Mouse (Mus musculus): ENCODE data around the gene Polr2a.
A peak's percentile ranks its signal among the peaks of the same experiment; 100 is the strongest.
"Not testable (repeated sequence)": the region's sequence is repeated elsewhere in the genome, so short reads cannot be mapped to it uniquely, and the experiment has no call there.

Polr2a gene

GRCm38 (mm10) chr11:69706775-69707479 is 51.5 kb downstream of the Polr2a start:
- peak; percentile 54 for DNase-seq (ENCODE audit: low spot score in 2 of 2)

- no peak for DNase-seq (ENCODE audit: low spot score in 2 of 2)
Measured at GRCm38 (mm10) chr11:69704613-69705010, 53.8 kb downstream of the Polr2a start.

- no peak for DNase-seq (ENCODE audit: low spot score in 2 of 2)
Measured at GRCm38 (mm10) chr11:69703814-69704612, 54.4 kb downstream of the Polr2a start.

- DNase-seq (ENCODE audit: low spot score in 2 of 2), result not testable (repeated sequence)
Measured at GRCm38 (mm10) chr11:69703381-69703780, 55.1 kb downstream of the Polr2a start.

GRCm38 (mm10) chr11:69702886-69703285 is 55.6 kb downstream of the Polr2a start:
- DNase-seq (ENCODE audit: low spot score in 2 of 2), result not testable (repeated sequence)

GRCm38 (mm10) chr11:69699595-69699994 is 58.8 kb downstream of the Polr2a start:
- DNase-seq (ENCODE audit: low spot score in 2 of 2), result no peak

GRCm38 (mm10) chr11:69698574-69698973 is 59.9 kb downstream of the Polr2a start:
- DNase-seq (ENCODE audit: low spot score in 2 of 2), result no peak

- DNase-seq (ENCODE audit: low spot score in 2 of 2), result no peak
Measured at GRCm38 (mm10) chr11:69697396-69697795, 61.0 kb downstream of the Polr2a start.

- DNase-seq (ENCODE audit: low spot score in 2 of 2), result peak in 1 of 2 experiments; percentile 68
Measured at GRCm38 (mm10) chr11:69695361-69696181, 62.9 kb downstream of the Polr2a start, which contains the start of the genes Tnfsf12 and Tnfsfm13. TSS of gene Tnfsf12 (minus strand) at chr11:69695849. TSS of gene Tnfsfm13 (minus strand) at chr11:69696098.

- no peak for DNase-seq (ENCODE audit: low spot score in 2 of 2)
Measured at GRCm38 (mm10) chr11:69695046-69695360, 63.4 kb downstream of the Polr2a start.

GRCm38 (mm10) chr11:69693421-69693965 is 64.9 kb downstream of the Polr2a start:
- no peak for DNase-seq (ENCODE audit: low spot score in 2 of 2)

- DNase-seq (ENCODE audit: low spot score in 2 of 2), result no peak
Measured at GRCm38 (mm10) chr11:69692863-69693262, 65.6 kb downstream of the Polr2a start.

GRCm38 (mm10) chr11:69692196-69692811 is 66.1 kb downstream of the Polr2a start:
- DNase-seq (ENCODE audit: low spot score in 2 of 2), result no peak

- DNase-seq (ENCODE audit: low spot score in 2 of 2), result no peak
Measured at GRCm38 (mm10) chr11:69689891-69690290, 68.5 kb downstream of the Polr2a start.

GRCm38 (mm10) chr11:69687061-69687460 is 71.4 kb downstream of the Polr2a start:
- no peak for DNase-seq (ENCODE audit: low spot score in 2 of 2)

GRCm38 (mm10) chr11:69686377-69686776 is 72.1 kb downstream of the Polr2a start:
- peak in 1 of 2 experiments; percentile 70 for DNase-seq (ENCODE audit: low spot score in 2 of 2)

GRCm38 (mm10) chr11:69685526-69686148 is 72.8 kb downstream of the Polr2a start, which contains the start of gene Tnfsf13:
TSS of gene Tnfsf13 (minus strand) at chr11:69685784.
- peak; percentile 58 to 72 for DNase-seq (ENCODE audit: low spot score in 2 of 2)

GRCm38 (mm10) chr11:69684936-69685335 is 73.5 kb downstream of the Polr2a start:
- no peak for DNase-seq (ENCODE audit: low spot score in 2 of 2)

GRCm38 (mm10) chr11:69684128-69684745 is 74.2 kb downstream of the Polr2a start:
- no peak for DNase-seq (ENCODE audit: low spot score in 2 of 2)

Measured in right cerebral cortex, postnatal 10 days (tissue).